Mouse (Mus musculus) heart, postnatal 0 days (tissue): ENCODE results near the gene 1700011M02Rik. TPM values are rescaled to one million over a fixed set of nuclear protein-coding genes. Genes with fewer than 3 reads are reported as not detected.
"Not testable (repeated sequence)": the region's sequence is repeated elsewhere in the genome, so short reads cannot be mapped to it uniquely, and the experiment has no call there.

Experiments
- ATAC-seq: fragments of 200-750 bp; cut with Nextera tagmentation; 2 replicates; pipeline ENCODE4 v1.8.0; 2017; ENCODE audit warnings: low read depth, moderate number of reproducible peaks, moderate library complexity; ENCODE audit not compliant: insufficient read depth
- DNase-seq: peaks from one replicate; pipeline ENCODE4 v3.0.0-alpha.2; 2016; ENCODE audit warnings: low spot score
- H3K27ac ChIP-seq: fragments of 300-500 bp; sonication (generic); 2 replicates; pipeline ENCODE4 v1.5.1; 2014; ENCODE audit warnings: low read depth, mild to moderate bottlenecking
- H3K27me3 ChIP-seq: fragments of 300-500 bp; sonication (generic); 2 replicates; pipeline ENCODE4 v1.6.1; 2014; ENCODE audit warnings: low read length, mixed read lengths; ENCODE audit not compliant: control insufficient read depth, insufficient read depth
- H3K36me3 ChIP-seq: fragments of 300-500 bp; sonication (generic); replicated peaks from 2 replicates; pipeline ENCODE4 v1.6.1; 2014; ENCODE audit warnings: low read length, mixed read lengths; ENCODE audit not compliant: control insufficient read depth, insufficient read depth
- H3K4me1 ChIP-seq: fragments of 300-500 bp; sonication (generic); 2 replicates; pipeline ENCODE4 v1.6.1; 2014; ENCODE audit warnings: antibody characterized with exemption; ENCODE audit not compliant: control insufficient read depth, insufficient read depth
- H3K4me2 ChIP-seq: fragments of 300-500 bp; sonication (generic); 2 replicates; pipeline ENCODE4 v1.6.1; 2014; ENCODE audit warnings: low read depth, mild to moderate bottlenecking, low read length, moderate library complexity
- H3K4me3 ChIP-seq: fragments of 300-500 bp; sonication (generic); 2 replicates; pipeline ENCODE4 v1.5.1; 2014; ENCODE audit warnings: low read depth, low read length
- H3K9ac ChIP-seq: fragments of 300-500 bp; sonication (generic); replicated peaks from 2 replicates; pipeline ENCODE4 v1.6.1; 2014; ENCODE audit warnings: low read depth, low read length, mixed read lengths
- H3K9me3 ChIP-seq: fragments of 300-500 bp; sonication (generic); replicated peaks from 2 replicates; pipeline ENCODE4 v1.6.1; 2016; ENCODE audit warnings: low read length; ENCODE audit not compliant: control insufficient read depth
- CTCF ChIP-seq: IDR thresholded peaks from 2 replicates; pipeline ENCODE4 v1.5.1; 2016; ENCODE audit warnings: antibody characterized with exemption, control low read depth, low read depth
- EP300 ChIP-seq: IDR thresholded peaks from 2 replicates; pipeline ENCODE4 v1.6.1; 2016; ENCODE audit warnings: antibody characterized with exemption, low read depth
- WGBS: fragments of 180-500 bp; shearing (Covaris S2); extraction: QIAGEN DNeasy Blood & Tissue Kit; methylation state at CpG from one replicate; pipeline ENCODE4 v1.1.7; 2014; 5-methylcytosine and 5-hydroxymethylcytosine counted together
- polyA plus RNA-seq: library from polyadenylated mRNA; unstranded; fragments of >200 nt; fragmentation: Nextera tagmentation; extraction: Ambion mirVana; gene quantifications from 2 replicates; pipeline ENCODE4 v1.2.1, GENCODE M21; 2015
- total RNA-seq: library from RNA; depleted of rRNA; stranded (reverse); fragments of >200 nt; gene quantifications from 2 replicates; pipeline ENCODE4 v1.2.3, GENCODE M21; 2014; ENCODE audit warnings: low replicate concordance; rRNA removed

Gene 1700011M02Rik
- total and polyA plus RNA-seq, 2 experiments from 2014 or later: not detected

GRCm38 (mm10) chrX:102933571-102934394 is 25.1 kb downstream of the 1700011M02Rik start:
- H3K9me3 ChIP-seq: no peaks in the 10 kb centered on the region
- peaks cover 19% of the 10 kb centered on the region; the same call in 1 of the 2 replicates for H3K27me3 ChIP-seq
- no peak overlapping the region; the same call in 1 of the 2 replicates for H3K9ac ChIP-seq
- no peak for TF ChIP-seq EP300
- TF ChIP-seq CTCF: peak; percentile 39
- no peaks in the 10 kb centered on the region for H3K36me3 ChIP-seq
- no peaks in the 10 kb centered on the region for H3K4me1 ChIP-seq
- no peak overlapping the region for H3K27ac ChIP-seq
- peak overlapping the region; percentile 55 for H3K4me3 ChIP-seq
- DNase-seq (peak; percentile 8), ATAC-seq (no peak)
- 25% methylated on average over 47 of the region's 68 CpGs for WGBS
- H3K4me2 ChIP-seq: peak overlapping the region; percentile 74

- Histone ChIP-seq H3K4me2 (no peak overlapping the region), H3K4me1 (no peaks in the 10 kb centered on the region), H3K9me3 (no peaks in the 10 kb centered on the region), H3K27me3 (peaks cover 19% of the 10 kb centered on the region; the same call in 1 of the 2 replicates), H3K36me3 (no peaks in the 10 kb centered on the region), H3K4me3 (no peak overlapping the region), H3K9ac (no peak overlapping the region), H3K27ac (no peak overlapping the region)
- DNase-seq (no peak), ATAC-seq (no peak)
- TF ChIP-seq CTCF (no peak), EP300 (no peak)
- WGBS: 54% methylated on average over 8 of the region's 8 CpGs
These were observed 25.7 kb downstream of the 1700011M02Rik start for GRCm38 (mm10) chrX:102934395-102934764.

GRCm38 (mm10) chrX:102936743-102937142 is 28.0 kb downstream of the 1700011M02Rik start:
- H3K4me1 ChIP-seq: no peaks in the 10 kb centered on the region
- DNase-seq (no peak), ATAC-seq (no peak)
- TF ChIP-seq EP300 (no peak), CTCF (no peak)
- no peaks in the 10 kb centered on the region for H3K36me3 ChIP-seq
- WGBS: 53% methylated on average over 5 of the region's 5 CpGs
- no peak overlapping the region for H3K27ac ChIP-seq
- no peak overlapping the region for H3K4me3 ChIP-seq
- H3K9ac ChIP-seq: no peak overlapping the region
- H3K9me3 ChIP-seq: no peaks in the 10 kb centered on the region
- H3K4me2 ChIP-seq: no peak overlapping the region
- H3K27me3 ChIP-seq: peaks cover 19% of the 10 kb centered on the region; the same call in 1 of the 2 replicates

GRCm38 (mm10) chrX:102950136-102950535 is 41.4 kb downstream of the 1700011M02Rik start:
- not testable (repeated sequence) for H3K4me1 ChIP-seq, H3K9ac ChIP-seq, H3K4me2 ChIP-seq, DNase-seq, H3K36me3 ChIP-seq, H3K27me3 ChIP-seq, H3K4me3 ChIP-seq, H3K9me3 ChIP-seq, ATAC-seq, H3K27ac ChIP-seq
- 87% methylated on average over 11 of the region's 11 CpGs for WGBS

DNA sequence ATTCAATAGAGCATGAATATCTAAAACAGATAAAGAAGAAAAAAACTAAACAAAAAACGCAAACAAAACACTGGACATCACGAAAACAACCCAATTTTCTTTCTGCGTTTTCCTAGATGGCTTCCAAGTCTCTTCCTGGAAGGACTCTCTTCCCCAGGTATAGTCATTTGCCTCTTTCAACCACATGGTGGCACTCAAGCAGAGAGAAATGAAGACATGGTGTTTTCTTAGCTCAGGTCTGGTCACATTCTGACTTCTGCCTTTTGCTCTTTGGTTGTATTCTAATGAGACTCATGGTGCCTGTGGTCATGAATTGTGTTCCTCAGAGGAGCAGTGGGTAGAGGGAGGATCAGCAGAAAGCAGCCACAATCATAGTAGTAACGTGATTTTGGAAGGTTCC is 50.2 kb downstream of the 1700011M02Rik start:
- Histone ChIP-seq H3K27me3 (no peaks in the 10 kb centered on the region), H3K9me3 (no peaks in the 10 kb centered on the region), H3K36me3 (no peaks in the 10 kb centered on the region), H3K9ac (no peak overlapping the region), H3K27ac (no peak overlapping the region), H3K4me1 (no peaks in the 10 kb centered on the region), H3K4me2 (no peak overlapping the region), H3K4me3 (no peak overlapping the region)
- TF ChIP-seq CTCF: peak; percentile 58
- no peak for TF ChIP-seq EP300
- ATAC-seq: no peak
- WGBS: 27% methylated on average over 4 of the region's 4 CpGs
- no peak for DNase-seq

Other genes with a start within 250 kb of the 1700011M02Rik start
- gene Gm3880, start 221.9 kb upstream of the 1700011M02Rik start, total RNA-seq: not detected in 2 replicates
- gene Gm3880, start 221.9 kb upstream of the 1700011M02Rik start, polyA plus RNA-seq: not detected in 2 replicates
- gene Gm9112, start 201.3 kb upstream of the 1700011M02Rik start, total RNA-seq: not detected in 2 replicates
- gene Gm9112, start 201.3 kb upstream of the 1700011M02Rik start, polyA plus RNA-seq: not detected in 2 replicates
- gene Dmrtc1b, start 201.0 kb upstream of the 1700011M02Rik start, total RNA-seq: not detected in 2 replicates
- not detected in 2 replicates for gene Dmrtc1b, start 201.0 kb upstream of the 1700011M02Rik start, polyA plus RNA-seq
- not detected in 2 replicates for gene Dmrtc1c1, start 105.9 kb upstream of the 1700011M02Rik start, total RNA-seq
- gene Dmrtc1c1, start 105.9 kb upstream of the 1700011M02Rik start, polyA plus RNA-seq: not detected in 2 replicates
- not detected in 2 replicates for gene Dmrtc1c2, start 54.3 kb upstream of the 1700011M02Rik start, total RNA-seq
- gene Dmrtc1c2, start 54.3 kb upstream of the 1700011M02Rik start, polyA plus RNA-seq: not detected in 2 replicates
- gene 1700031F05Rik, start 40.9 kb upstream of the 1700011M02Rik start, total RNA-seq: not detected in 2 replicates
- not detected in 2 replicates for gene 1700031F05Rik, start 40.9 kb upstream of the 1700011M02Rik start, polyA plus RNA-seq
- 1.4 TPM in 1 of 2 replicates, not detected in the other for gene Dmrtc1a, start 218 bp upstream of the 1700011M02Rik start, total RNA-seq
- gene Dmrtc1a, start 218 bp upstream of the 1700011M02Rik start, polyA plus RNA-seq: 0.15 and 0.18 TPM in 2 replicates
- gene 1700018G05Rik, start 19.5 kb downstream of the 1700011M02Rik start, total RNA-seq: not detected in 2 replicates
- gene 1700018G05Rik, start 19.5 kb downstream of the 1700011M02Rik start, polyA plus RNA-seq: not detected in 2 replicates